Mouse (Mus musculus): ENCODE data around the gene Lsm3.

GRCm38 (mm10) chr6:91552693-91553092, 37.0 kb downstream of the Lsm3 start:
- TF ChIP-seq EP300 (IDR thresholded peaks at IDR 0.05; ENCODE audit: low read depth in 1 of 2, low read length in 2 of 2) = no peak
- no peak for TF ChIP-seq E2F4 (IDR thresholded peaks at IDR 0.05; ENCODE audit: borderline replicate concordance, low read depth, low read length)
- TF ChIP-seq POLR2A (IDR thresholded peaks at IDR 0.05; ENCODE audit: control insufficient read depth in 1 of 2, insufficient read depth in 1 of 2, low read depth in 1 of 2, low read length in 2 of 2, poor library complexity in 1 of 2) = no peak
- no peak for TF ChIP-seq TAL1 (IDR thresholded peaks at IDR 0.05; ENCODE audit: low read length)
- no peak for TF ChIP-seq POLR2AphosphoS2 (IDR thresholded peaks at IDR 0.05; ENCODE audit: low read length)
- TF ChIP-seq MAX (IDR thresholded peaks at IDR 0.05; ENCODE audit: low read length) = no peak
- no peak for TF ChIP-seq POLR2AphosphoS5 (IDR thresholded peaks at IDR 0.05; ENCODE audit: borderline replicate concordance, low read depth, low read length)
- TF ChIP-seq TBP (IDR thresholded peaks at IDR 0.05; ENCODE audit: low read depth, low read length) = no peak
- no peak for TF ChIP-seq CHD1 (IDR thresholded peaks at IDR 0.05; ENCODE audit: low read depth, low read length)
- no peak for TF ChIP-seq CTCF (IDR thresholded peaks at IDR 0.05 in 2 of 3, conservative IDR thresholded peaks at IDR 0.05 in 1 of 3; ENCODE audit: control insufficient read depth in 1 of 3, insufficient read depth in 1 of 3, low read depth in 2 of 3, low read length in 3 of 3, poor library complexity in 1 of 3, severe bottlenecking in 1 of 3)
- TF ChIP-seq HCFC1 (IDR thresholded peaks at IDR 0.05; ENCODE audit: low read depth, low read length) = no peak
- no peak for TF ChIP-seq CHD2 (IDR thresholded peaks at IDR 0.05; ENCODE audit: low read length)
